Mouse (Mus musculus): ENCODE results near the gene Hist1h1a. TPM values are rescaled to one million over a fixed set of nuclear protein-coding genes. Genes with fewer than 3 reads are reported as not detected.
A peak's percentile ranks its signal among the peaks of the same experiment; 100 is the strongest.
"Not testable (repeated sequence)": the region's sequence is repeated elsewhere in the genome, so short reads cannot be mapped to it uniquely, and the experiment has no call there.

Hist1h1a gene
- total RNA-seq (2021), result 172 and 219 TPM in 2 replicates
- long read RNA-seq, experiment 1, result 0 reads
- long read RNA-seq, experiment 2, result 0 reads

DNA sequence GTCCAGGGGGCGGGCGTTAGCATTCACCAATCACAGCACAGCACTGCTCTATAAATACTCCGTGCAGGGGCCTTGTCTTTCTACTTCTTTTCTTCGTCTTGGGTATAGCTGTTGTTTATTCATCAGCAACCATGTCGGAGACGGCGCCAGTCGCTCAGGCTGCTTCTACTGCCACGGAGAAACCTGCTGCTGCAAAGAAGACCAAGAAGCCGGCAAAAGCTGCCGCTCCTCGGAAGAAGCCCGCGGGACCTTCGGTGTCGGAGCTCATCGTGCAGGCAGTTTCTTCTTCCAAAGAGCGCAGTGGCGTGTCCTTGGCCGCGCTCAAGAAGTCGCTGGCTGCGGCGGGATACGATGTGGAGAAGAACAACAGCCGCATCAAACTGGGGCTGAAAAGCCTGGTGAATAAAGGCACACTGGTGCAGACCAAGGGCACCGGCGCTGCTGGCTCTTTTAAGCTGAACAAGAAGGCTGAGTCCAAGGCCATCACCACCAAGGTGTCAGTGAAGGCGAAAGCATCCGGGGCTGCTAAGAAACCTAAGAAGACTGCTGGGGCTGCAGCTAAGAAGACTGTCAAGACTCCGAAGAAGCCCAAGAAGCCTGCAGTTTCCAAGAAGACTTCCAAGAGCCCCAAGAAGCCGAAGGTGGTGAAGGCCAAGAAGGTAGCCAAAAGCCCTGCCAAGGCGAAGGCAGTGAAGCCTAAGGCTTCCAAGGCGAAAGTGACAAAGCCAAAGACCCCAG, at the start of gene Hist1h1a:
Gene Hist1h1a, plus strand, starts transcription at position 81 of the 738 bp plus-strand sequence.
- DNase-seq, result peak; percentile 90

DNA sequence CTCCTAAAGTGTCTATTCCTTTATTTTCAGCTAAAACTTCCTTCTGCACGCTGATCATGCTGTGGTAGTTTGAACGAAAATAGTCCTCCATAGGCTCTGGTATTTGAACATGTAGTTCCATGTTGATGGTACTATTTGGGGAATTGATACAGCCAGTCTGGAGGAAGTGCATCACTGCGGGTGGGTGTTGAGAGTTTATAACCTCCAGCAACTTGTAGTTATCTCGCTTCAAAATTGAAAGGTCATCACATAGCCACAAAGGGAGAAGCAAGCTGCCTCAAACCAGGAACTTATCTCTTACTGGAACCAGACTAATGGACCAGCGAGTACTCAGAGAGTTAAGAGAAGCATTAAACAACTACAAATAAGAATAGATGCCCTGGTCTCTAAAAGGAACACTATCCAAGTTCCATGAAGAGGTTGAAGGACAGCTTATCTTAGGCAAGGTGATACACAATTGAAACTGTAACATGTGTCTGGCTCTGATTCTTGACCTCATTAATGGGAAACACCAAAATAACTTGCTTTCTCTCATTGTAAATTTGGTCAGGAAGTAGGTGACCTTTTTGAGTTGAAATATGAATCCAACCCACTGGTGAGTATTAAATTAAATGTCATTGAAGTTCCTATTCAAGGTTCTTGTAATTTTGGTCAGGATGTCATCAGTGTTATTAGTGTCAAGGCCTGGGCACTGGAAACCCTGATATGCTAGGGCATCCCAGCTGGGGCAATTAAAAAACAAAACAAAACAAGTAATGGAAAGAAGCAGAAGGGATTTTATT, 47.0 kb upstream of the Hist1h1a start:
- no peak for DNase-seq

DNA sequence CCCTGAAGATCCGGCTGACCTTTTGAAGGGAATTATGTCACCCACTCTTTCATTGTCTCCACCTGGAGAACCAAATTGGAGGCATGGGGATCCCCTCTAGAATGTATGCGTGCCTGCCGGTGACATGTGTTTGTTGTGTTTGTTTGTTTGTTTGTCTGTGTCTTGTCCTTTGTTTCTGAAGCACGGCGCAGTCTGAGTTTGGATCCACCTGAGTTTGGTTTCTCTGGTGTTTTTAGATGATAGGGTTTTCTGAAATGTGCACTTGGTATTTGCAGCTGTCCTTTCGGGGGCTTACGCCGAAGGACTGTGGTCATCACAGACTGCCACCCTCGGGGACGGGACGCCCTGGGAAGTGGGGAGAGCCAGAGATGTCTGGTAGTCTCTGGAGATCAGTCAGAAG, 46.3 kb upstream of the Hist1h1a start:
- DNase-seq, result no peak

DNA sequence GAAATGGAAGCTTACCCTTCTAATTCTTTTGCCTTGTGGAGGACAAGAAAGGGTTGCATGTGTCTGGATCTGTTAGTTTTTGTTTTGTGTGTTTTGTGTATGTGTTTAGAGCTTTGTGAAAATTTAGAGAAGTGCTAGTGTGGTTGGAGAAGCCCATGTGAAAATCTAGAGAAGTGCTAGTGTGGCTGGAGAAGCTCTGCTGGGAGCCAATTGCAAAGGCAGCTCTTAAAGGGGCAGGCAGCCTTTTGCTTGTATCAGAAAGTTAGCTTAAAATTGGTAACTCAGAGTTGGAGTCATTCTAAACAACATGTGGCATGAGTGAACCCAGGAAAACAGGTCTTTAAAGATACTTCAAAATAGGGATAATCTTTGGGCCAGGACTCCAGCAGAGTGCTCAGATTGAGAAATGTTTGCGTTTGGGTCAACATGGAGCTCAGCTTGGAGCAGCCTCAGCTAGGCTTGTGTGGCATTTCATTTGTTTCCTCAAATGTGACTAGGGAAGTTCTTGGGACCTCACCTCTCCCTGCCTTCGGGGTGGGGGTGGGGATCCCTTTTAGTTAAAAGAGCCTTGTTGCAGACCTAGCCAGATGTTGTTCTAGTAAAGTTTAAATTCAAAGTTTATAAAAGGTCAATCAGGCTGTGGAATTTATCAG, 45.7 kb upstream of the Hist1h1a start:
- DNase-seq, result not testable (repeated sequence)

DNA sequence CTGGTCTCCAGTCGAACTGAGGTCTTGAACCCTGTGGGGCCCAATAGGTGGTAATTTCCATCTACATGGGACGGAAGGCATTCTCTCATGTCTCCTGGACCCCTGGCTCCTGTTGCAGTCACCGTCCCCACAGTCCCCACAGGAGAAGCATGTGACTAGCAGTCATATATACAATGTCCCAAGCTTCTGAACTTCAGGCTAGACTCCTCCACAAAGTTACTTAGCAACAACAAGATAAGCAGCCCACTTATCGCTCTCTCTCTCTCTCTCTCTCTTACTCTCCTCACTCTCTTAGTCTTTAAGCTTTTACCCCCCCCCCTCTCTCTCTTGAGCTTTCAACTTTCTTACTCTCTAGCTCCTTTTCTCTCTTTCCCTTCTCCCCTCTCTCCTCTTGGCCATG, 39.2 kb upstream of the Hist1h1a start:
- no peak for DNase-seq

DNA sequence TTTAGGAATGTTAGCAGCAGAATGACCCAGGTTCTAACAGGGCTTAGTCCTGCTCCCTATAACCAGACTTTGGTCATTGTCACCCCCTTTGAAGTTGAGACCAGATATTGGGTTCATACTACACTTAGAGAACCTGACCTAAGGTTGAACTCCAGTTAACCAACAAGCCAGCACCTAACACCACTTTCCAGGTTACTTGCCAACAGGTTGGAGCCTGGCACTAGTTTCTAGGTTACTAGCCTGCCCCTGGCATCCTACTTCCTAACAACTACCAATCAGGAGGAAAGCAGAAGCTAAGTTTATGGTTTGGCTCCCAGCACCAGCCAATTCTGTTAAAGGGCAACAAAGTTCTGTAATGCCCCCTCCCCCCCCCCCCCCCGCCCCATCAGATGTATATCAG, 38.3 kb upstream of the Hist1h1a start:
- DNase-seq, result no peak

DNA sequence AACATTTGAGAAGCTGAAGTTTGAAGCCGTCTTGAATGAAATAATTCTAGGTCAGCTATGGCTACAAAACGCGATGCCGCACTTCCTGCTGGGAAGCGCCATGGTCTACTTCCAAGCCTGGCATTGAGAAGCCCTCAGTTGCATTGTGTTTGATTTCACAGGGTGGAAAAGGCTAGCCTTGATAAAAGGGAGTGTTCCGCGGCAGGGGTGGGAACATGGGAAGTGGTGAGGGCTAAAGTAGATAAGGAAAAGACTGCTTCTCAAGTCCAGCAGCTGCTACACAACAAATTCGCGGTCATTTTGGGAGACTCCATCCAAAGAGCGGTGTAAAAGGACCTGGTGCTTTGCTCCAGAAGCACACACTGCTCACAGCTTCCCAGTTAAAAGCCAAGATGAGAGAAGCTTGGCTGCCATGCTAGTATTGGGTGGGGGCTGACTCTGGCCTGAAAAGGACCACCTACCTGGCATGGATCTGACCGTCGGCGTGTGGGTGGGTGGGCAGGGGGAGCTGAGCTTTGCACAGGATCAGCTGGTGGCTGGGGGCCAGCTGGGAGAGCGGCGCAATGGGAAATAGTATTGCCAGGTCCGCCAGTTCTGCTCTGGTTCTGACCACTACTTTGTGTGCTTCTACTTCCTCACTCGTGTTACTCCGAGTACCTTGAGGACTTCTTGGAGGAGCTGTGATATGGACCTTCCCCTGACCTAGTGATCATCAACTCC, 34.8 kb upstream of the Hist1h1a start:
- DNase-seq, result no peak

DNA sequence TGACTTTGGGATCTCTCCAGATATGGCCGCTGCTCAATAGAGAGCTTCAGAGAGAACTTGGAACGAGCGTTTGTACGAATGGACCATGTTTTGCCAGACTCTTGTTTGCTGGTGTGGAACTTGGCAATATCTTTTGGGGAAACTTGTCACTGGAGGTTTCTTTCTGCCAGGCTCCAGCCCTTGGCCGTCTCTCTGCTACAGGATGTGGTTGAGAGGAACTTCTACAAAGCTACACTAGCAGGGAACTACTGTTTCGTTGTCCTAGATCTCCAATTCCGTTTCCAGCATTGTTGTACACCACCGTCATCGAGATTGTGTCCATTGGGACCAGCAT, 34.3 kb upstream of the Hist1h1a start:
- no peak for DNase-seq

DNA sequence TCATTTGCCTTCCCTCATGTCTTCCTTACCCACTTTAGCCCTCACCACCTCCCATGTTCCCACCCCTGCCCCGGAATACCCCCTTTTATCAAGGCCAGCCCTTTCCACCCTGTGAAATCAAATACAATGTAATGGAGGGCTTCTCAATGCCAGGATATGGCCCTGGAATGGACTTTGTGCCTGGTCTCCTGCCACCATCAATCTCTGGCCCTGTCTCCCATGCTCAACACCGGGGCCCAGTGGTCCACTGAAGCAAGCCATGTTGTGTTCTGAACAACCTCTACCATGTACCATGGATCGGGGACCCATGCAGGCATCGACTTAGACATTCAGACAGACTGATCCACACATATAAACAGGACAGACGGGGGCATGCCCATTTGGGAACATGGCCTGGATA, 33.8 kb upstream of the Hist1h1a start:
- DNase-seq, result no peak

DNA sequence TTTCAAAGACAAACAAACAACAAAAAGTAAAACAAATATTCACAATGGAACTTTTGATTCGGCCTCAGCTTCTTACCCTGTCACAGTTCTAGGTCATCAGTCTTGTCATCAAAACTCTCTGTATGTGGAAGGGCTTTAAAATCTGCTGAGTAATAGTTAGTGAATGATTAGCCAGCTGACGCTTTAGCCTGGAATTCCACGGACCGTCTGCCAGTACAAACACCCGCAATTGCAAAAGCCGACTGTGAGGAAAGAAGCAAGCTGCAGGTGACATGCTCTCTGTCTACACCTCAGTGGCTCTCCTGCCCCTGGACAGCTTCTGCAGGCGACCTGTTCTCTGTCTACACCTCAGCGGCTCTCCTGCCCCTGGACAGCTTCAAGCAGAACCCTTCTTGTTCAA, 33.0 kb upstream of the Hist1h1a start:
- DNase-seq, result peak; percentile 62

DNA sequence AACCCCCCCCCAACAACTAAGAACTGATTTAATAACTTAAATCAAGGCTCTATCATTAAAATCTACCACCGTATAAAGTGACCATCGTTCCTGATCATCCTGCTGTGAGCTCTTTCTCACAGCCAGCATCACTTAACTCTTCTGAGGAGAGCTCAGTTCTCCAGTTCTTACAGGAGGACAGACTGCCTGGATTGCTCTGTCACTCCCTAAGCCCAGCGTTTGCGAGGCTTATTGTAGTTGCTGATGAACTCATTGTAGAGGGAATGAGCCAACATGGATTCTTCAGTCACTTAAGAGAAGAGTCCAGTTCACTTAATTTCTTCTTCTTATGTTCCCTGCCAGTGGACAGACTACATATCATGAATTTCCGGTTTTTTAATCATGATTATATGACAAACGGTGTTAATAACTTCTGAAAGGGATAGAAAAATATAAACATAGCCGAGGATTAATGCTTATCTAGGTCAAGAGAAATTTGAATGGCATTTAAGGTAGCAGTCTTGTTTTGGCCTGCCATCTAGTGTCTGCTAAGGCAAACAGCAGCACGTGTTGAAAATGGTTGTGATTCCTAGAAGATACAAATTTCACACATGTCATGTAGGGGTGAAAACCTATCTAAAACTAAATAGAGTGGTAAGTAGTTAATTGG, 31.2 kb upstream of the Hist1h1a start:
- DNase-seq, result peak; percentile 58

DNA sequence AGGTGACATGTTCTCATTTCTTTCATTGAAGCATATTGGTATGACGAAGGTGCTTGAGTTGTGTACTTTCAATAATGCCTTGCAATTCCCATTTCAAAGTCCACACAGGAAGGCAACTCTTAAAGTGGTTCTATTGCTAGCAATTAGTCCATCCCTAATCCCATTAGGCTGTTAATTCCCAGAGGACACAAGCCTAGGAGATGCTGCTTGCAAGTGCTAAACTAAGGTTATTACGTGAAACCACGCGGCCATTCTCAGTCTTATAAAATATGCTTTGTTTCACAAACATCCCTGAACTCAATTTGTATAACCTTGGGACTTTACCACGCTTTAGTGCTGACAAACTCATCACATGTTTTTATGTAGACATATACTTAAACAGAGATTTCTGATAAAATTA, 26.4 kb upstream of the Hist1h1a start:
- DNase-seq, result no peak

DNA sequence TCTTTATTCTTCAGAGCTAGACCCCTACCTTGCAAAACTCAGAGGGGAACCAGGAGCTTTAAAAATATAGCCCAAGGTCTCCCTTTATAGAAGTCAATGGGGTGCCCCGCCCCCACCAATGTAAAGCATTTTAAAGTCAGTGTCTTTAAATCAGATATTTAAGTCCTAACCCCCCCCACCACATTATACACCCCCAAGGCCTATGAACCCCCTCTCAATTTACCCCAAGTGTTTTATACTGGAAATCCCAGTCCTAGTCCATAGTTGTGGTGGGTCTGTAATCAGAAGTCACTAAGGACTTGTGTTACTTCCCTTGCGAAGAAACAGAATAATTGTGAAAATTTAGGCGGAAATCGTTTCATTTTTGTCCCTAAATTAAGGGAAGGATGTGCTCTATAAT, 25.4 kb upstream of the Hist1h1a start:
- no peak for DNase-seq

DNA sequence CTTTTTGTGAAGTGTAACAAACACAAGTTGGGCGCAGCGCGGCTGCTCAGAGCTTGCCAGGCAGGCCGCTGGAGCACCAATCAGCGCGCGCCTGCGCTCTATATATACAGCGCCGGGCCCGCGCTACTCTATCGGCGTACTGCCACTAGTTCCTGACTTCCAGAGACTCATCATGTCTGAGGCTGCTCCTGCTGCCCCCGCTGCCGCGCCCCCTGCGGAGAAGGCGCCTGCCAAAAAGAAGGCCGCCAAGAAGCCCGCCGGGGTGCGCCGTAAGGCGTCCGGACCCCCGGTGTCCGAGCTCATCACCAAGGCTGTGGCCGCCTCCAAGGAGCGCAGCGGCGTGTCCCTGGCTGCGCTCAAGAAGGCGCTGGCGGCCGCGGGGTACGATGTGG, 24.8 kb upstream of the Hist1h1a start, which contains the start of gene Hist1h1c:
Gene Hist1h1c, plus strand, starts transcription at position 132 of the 392 bp plus-strand sequence.
- peak; percentile 96 for DNase-seq

DNA sequence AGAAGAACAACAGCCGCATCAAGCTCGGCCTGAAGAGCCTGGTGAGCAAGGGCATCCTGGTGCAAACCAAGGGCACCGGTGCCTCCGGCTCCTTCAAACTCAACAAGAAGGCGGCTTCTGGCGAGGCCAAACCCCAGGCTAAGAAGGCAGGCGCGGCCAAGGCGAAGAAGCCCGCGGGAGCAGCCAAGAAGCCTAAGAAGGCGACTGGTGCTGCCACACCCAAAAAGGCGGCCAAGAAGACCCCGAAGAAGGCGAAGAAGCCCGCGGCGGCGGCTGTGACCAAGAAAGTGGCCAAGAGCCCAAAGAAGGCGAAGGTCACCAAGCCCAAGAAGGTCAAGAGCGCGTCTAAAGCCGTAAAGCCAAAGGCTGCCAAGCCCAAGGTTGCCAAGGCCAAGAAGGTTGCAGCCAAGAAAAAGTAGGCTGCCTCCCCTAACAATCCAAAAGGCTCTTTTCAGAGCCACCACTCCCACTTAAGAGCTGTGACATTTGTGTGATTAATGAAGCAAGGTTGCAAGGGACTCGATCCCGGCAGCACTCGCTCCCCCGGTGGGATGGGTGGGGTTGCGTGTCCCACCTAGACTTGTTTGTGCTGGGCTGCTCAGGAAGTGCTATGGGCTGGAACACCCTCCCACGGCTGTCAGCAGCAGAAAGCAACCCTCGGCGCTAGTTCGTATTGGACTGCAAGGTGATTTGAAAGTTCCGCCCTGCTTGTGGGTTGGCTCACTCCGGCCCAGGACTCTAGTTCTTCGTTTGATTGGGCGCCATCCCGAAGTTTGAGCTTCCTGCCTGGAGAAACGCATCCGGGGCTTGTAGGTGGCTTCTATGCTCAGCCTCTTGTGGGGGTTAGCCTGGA, 24.2 kb upstream of the Hist1h1a start:
- DNase-seq, result peak; percentile 95

DNA sequence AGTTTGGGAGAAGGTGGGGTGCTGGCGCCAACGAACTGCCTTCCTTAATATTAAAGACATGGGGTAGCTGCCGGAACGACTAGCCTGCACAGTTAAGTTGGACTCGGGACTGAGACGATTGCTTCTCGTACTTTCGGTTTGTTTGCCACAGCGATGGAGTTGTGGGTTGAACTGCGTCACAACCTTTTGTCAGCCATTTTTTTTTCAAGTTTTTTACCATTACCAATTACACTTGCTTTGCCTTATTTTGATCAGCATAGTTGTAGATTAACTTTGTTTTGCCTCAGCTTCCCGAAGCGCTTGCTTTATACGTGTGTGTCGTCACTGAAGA, 23.6 kb upstream of the Hist1h1a start:
- DNase-seq, result no peak

DNA sequence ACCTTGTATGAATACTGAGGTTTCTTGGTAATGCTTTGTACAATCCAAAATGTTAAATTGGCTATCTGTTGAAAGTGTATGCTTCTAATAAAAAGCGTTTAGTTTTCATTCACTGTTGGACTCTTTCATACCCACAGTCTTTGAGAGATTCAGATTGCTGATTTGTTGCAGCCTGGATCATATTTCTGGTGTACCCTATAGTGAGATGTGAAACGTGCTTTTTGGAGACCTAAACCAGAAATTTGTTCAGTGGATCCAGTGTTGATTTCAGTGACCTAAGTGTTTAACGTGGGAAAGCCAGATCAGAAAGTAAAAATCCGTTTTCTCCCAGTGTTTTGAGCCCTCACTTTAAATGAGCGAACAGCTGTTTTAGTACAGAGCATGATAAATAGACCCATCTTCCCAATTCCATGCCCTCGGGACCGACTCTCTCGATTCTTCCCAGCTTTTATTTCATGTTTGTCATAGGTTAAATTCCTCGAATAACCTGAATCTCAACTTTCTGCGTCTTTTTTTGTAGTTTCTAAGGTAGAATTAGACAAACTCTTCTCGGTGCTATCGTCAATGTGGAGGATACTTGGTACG, 23.1 kb upstream of the Hist1h1a start:
- DNase-seq, result no peak

DNA sequence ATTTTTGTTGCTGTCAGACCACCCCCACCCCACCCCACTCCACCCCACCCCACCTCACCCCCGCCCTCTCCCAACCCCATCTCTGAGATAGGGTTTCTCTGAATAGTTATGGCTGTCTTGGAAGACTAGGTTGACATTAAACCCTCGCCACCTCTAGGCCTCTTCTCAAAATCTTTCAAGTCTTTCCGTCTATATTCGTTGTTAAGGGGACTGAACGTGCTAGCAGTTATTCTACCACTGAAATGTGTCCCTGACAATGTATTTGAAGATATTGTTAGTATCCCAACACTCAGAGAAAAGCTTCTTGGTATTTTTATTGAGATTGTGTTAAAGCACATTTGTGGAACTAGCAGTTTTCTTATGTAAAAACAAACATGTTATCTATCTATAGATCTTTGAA, 22.6 kb upstream of the Hist1h1a start:
- DNase-seq, result no peak

DNA sequence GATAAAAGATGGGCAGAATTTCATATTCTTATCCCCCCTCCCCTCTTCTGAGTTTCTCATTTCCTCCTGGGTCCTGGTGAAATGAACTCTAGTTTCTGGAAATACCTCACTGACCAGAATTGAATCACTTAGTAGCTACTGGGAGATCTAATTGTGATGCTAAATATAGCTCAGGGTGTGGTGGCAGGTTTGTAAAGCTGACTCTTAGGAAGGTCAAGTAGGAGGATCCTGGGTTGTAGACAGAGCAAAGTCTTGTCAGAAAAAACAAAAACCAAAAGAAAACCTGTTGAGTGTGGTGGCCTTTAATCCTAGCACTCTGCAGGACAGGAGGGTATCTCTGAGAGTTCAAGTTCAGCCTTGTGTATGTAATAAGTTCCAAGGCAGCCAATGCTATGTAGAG, 21.5 kb upstream of the Hist1h1a start:
- no peak for DNase-seq

DNA sequence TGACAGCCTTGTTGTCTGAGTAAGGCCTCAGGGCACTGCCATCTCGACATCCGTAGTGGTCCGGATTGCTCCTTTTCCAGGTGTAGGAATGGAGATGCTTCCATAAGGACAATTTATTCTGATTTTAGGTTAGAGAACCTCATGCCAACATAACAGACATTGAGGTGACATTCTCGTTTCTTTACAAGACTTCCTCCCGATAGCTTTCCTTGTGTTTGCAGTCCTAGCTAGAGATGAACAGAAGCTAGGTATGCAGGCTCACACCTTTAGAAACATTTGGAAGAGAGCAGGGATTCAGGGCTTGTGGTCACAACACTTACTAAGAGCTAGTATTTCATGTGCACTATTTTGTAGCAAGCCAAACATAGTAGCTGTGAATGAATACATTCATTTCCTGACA, 20.3 kb upstream of the Hist1h1a start:
- DNase-seq, result no peak

DNA sequence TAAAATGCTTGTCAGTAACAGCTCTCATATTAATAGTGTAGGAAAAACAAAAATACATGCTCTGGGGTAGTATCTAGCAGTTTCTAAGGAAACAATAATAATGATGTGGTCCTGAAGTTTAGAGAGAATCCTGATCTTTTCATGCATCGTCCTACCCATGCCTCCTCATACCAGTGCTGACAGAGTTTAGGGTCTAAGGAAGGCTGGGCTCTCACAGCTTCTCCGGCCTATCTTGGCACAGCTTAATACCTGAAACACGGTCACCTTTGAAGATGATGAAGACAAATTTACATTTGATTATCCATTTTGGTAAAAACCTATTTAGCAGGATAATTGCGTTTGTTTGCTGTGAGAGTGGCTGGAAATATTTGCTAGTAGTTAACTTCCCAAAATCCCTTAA, 19.5 kb upstream of the Hist1h1a start:
- DNase-seq, result no peak

All from adrenal gland, postnatal 14 days (tissue).